37 mouse cellular contexts compared by ENCODE assay signal in the genomic region with DNA sequence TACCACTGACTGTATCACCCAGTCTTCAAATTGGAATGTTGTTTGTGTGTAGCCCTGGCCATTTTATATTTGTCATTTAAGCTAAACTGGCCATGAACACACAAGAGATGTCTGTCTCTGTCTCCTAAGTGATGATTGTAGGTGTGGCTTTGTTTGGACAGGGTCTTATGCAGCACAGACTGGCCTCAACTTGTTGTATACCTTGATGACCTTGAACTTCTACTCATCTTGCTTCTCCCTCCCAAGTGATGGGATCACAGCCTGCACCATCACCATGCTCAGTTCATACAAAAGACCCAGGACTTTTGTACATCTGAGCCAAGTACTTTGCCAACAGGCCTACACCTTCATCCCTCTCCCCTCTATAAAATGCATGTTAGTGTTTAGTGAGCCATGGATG. TPM values are rescaled to one million over a fixed set of nuclear protein-coding genes. Genes with fewer than 3 reads are reported as not detected.
"Had no signal": no experiment of that assay in that cellular context is flagged by ENCODE, and none has a peak within 500 bp of the region (broad histone marks: within the 10 kb centered on the region; RNA-seq: fewer than 3 reads in every experiment).

No protein-coding gene starts in this region.

- DNase-seq: gastrocnemius, adult 2 months; gastrocnemius, postnatal 14 days; gastrocnemius, postnatal 36 days; heart, adult 2 months; heart, postnatal 14 days; heart, postnatal 36 days; kidney, adult 18-20 months; kidney, adult 8-10 months; kidney, postnatal 14 days; kidney, postnatal 36 days; layer of hippocampus, adult 9-11 months; layer of hippocampus, postnatal 36 days; left cerebral cortex, postnatal 4 days had no signal

- H3K4me3 ChIP-seq: gastrocnemius, adult 2 months; heart, adult 2 months; heart, embryonic 13.5 days; heart, embryonic 15.5 days; hindbrain, embryonic 12.5 days; limb, embryonic 13.5 days; limb, embryonic 15.5 days; liver, embryonic 12.5 days had no signal

- H3K4me1 ChIP-seq: heart, embryonic 13.5 days; heart, embryonic 15.5 days; hindbrain, embryonic 12.5 days; limb, embryonic 13.5 days; limb, embryonic 15.5 days; liver, embryonic 12.5 days had no signal

- H3K9me3 ChIP-seq: heart, embryonic 13.5 days; heart, embryonic 15.5 days; hindbrain, embryonic 12.5 days; limb, embryonic 13.5 days; limb, embryonic 15.5 days; liver, embryonic 12.5 days had no signal

- H3K27ac ChIP-seq: gastrocnemius, adult 2 months; heart, adult 2 months; heart, embryonic 13.5 days; heart, embryonic 15.5 days; hindbrain, embryonic 12.5 days; hindbrain, embryonic 14.5 days; kidney, postnatal 0 days; limb, embryonic 13.5 days; limb, embryonic 15.5 days; liver, embryonic 12.5 days; liver, embryonic 14.5 days had no signal

- H3K27me3 ChIP-seq: heart, embryonic 13.5 days; heart, embryonic 15.5 days; hindbrain, embryonic 12.5 days; limb, embryonic 13.5 days; limb, embryonic 15.5 days; liver, embryonic 12.5 days had no signal

- H3K4me2 ChIP-seq: heart, embryonic 11.5 days; heart, embryonic 13.5 days; heart, embryonic 15.5 days; hindbrain, embryonic 12.5 days; hindbrain, embryonic 14.5 days; limb, embryonic 13.5 days; limb, embryonic 15.5 days; liver, embryonic 12.5 days had no signal

- H3K9ac ChIP-seq: heart, embryonic 13.5 days; heart, embryonic 15.5 days; hindbrain, embryonic 12.5 days; hindbrain, embryonic 14.5 days; limb, embryonic 13.5 days; limb, embryonic 15.5 days; liver, embryonic 12.5 days; liver, embryonic 14.5 days had no signal

- ATAC-seq: hindbrain, embryonic 16.5 days; inflammation-experienced regulatory T-cells, adult 6 months; intestine, postnatal 0 days; liver, embryonic 12.5 days had no signal

RNA-seq across cellular contexts. Expression of gene Mgat4e, which starts 40.2 kb away (rescaled TPM):
- total RNA-seq: gastrocnemius, adult 2 months; gastrocnemius, postnatal 14 days; gastrocnemius, postnatal 36 days; heart, adult 2 months; heart, postnatal 14 days; heart, postnatal 36 days; layer of hippocampus, adult 8-10 months; layer of hippocampus, postnatal 36 days; left cerebral cortex, adult 18-20 months; left cerebral cortex, adult 8-10 months; left cerebral cortex, postnatal 25 days; left cerebral cortex, postnatal 4 days; liver, adult 2 months had no signal
- polyA plus RNA-seq: frontal cortex, adult 2 months; heart, adult 2 months; heart, embryonic 11.5 days; heart, embryonic 13.5 days; heart, embryonic 15.5 days; heart, postnatal 0 days; hindbrain, embryonic 12.5 days; hindbrain, embryonic 14.5 days; hindbrain, embryonic 16.5 days; inflammation-experienced regulatory T-cells, adult 6 months; intestine, postnatal 0 days; kidney, embryonic 14.5 days; kidney, postnatal 0 days; large intestine, adult 2 months; limb, embryonic 11.5 days; limb, embryonic 13.5 days; limb, embryonic 15.5 days; liver, adult 2 months; liver, embryonic 12.5 days; liver, embryonic 14.5 days had no signal

RNA-seq across cellular contexts. Expression of gene Syt2, which starts 56.8 kb away (rescaled TPM):
- total RNA-seq: gastrocnemius, adult 2 months; gastrocnemius, postnatal 36 days; heart, postnatal 14 days; heart, postnatal 36 days; hematopoietic stem cell, adult 5-6 weeks; liver, adult 2 months had no signal
- polyA plus RNA-seq: liver, adult 2 months had no signal
